Mouse (Mus musculus) brain, embryonic 14.5 days (tissue): Measurements from ENCODE around the gene Snd1. TPM values are rescaled to one million over a fixed set of nuclear protein-coding genes. Genes with fewer than 3 reads are reported as not detected.

Source experiments
- DNase-seq: peaks from one replicate; pipeline ENCODE4 v3.0.0-alpha.2; 2011; ENCODE audit warnings: low read depth
- CTCF ChIP-seq: fragments of 200-500 bp; IDR thresholded peaks from 2 replicates; pipeline ENCODE4 v1.5.1; 2012; ENCODE audit warnings: inconsistent platforms, mild to moderate bottlenecking, moderate library complexity, borderline replicate concordance; ENCODE audit not compliant: insufficient read depth, insufficient read length; ENCODE audit errors: extremely low read depth
- POLR2A ChIP-seq: fragments of 200-500 bp; IDR thresholded peaks from 2 replicates; pipeline ENCODE4 v1.6.1; 2012; ENCODE audit warnings: mild to moderate bottlenecking, inconsistent platforms, borderline replicate concordance; ENCODE audit not compliant: poor library complexity, insufficient read depth, insufficient read length, severe bottlenecking; ENCODE audit errors: extremely low read depth
- polyA plus RNA-seq: library from polyadenylated mRNA; depleted of rRNA; stranded (reverse); fragments of >200 nt; gene quantifications from 2 replicates; pipeline ENCODE4 v1.2.3, GENCODE M21; 2012; rRNA removed

The Snd1 gene
- 59.2 and 73.1 TPM in 2 replicates for polyA plus RNA-seq

DNA sequence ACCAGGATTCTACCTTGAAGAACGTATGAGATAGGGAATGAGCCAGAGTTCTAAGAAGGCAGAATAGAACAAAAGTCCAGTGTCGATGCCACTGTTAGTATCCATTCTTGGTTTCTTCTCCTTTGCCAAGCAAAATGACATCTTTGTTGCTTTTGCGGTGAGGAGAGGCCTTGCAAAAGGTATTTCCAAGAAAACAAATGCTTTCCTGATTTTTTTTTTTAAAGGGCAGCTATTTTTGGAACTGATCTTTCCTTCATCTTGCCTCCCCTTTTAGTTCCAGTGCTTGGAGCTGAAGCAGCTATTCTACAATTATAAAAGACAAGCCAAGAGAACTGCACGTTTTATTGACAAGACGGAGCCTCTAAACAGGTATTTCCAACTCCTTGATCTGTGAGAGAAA is at the start of gene Snd1:
TSS of gene Snd1 (plus strand) at position 301 of the 400 bp plus-strand sequence.
- DNase-seq, result no peak
- TF ChIP-seq CTCF, result no peak
- no peak for TF ChIP-seq POLR2A

DNA sequence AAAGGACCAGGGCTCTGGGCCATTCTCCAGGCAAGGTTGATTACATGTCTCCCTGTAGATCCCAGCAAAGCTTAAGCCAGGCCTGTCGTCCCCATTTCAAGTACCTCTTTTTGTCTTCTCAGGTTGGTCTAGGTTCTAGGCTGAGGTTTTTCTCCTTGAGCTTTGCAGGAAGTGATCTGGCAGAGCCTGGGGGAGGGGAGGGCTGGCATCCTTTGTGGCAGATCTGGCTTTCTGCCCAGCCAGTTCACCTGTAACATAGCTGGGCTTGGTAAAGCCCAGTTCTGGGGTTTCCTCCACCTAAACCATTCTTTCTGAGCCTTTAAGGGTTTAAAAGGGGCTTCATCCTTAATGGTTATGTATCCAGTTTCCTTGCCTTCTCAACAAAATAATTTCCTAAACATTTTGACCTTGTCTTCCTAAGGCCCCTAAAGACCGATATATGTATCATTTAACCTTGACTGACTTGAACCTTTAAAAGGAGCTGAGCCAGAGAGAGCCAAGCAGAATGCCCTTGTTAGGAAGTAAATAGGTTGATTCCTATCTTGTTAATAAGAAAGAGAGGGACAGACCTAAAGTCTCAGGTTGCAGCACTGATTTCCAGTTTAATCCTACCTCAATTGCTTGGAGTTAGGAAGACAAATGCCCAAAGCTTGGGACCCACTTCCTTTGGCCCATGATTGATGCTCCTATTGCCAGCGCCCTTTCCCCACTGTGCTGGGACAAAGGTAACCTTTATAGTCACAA is 47.7 kb upstream of the Snd1 start, which contains the start of gene Fscn3:
TSS of gene Fscn3 (plus strand) at position 694 of the 744 bp plus-strand sequence.
- no peak for DNase-seq
- TF ChIP-seq CTCF (no peak), POLR2A (no peak)

DNA sequence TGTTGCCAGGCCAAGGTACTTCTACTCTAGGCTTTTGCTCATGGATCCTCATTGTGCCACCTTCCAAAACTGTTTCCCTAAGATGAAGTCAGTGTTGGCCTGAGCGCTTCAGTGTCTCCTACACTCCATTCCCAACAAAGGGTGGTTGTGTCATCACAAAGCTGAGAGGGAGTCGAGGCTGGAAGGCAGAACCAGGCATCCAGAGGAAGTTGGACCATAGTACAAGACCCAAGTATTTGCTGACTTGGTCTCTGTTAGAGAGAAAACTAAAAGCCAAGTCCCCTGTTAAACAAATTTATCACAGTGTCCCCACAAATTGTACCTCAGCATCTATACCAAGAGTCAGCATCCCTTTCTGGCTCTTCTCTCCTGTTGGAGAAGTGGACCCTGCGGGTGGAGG is 46.6 kb upstream of the Snd1 start, which contains the start of gene Gcc1:
TSS of gene Gcc1 (minus strand) at position 101 of the 400 bp plus-strand sequence.
- TF ChIP-seq CTCF (no peak), POLR2A (no peak)

DNA sequence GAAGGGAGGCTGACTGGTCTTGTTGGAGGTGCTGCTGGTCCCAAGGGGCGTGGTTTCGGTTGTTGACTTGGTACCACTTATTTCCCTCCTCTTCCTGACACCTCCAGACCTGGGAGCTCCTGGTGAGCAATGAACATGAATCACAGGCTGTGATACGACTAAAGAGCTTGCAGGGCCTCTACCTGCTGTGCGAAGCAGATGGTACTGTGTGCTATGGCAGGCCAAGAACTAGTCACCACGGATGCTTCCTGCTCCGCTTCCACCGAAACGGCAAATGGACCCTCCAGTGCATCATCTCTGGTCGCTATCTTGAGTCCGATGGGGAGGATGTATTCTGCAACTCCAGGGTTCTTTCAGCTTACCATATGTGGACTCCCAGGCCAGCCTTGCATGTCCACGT is 45.1 kb upstream of the Snd1 start:
- TF ChIP-seq POLR2A, result no peak
- TF ChIP-seq CTCF, result no peak
- no peak for DNase-seq

More for the DNA sequence above, 46.6 kb upstream of the Snd1 start, which contains the start of gene Gcc1:
- DNase-seq, result no peak

DNA sequence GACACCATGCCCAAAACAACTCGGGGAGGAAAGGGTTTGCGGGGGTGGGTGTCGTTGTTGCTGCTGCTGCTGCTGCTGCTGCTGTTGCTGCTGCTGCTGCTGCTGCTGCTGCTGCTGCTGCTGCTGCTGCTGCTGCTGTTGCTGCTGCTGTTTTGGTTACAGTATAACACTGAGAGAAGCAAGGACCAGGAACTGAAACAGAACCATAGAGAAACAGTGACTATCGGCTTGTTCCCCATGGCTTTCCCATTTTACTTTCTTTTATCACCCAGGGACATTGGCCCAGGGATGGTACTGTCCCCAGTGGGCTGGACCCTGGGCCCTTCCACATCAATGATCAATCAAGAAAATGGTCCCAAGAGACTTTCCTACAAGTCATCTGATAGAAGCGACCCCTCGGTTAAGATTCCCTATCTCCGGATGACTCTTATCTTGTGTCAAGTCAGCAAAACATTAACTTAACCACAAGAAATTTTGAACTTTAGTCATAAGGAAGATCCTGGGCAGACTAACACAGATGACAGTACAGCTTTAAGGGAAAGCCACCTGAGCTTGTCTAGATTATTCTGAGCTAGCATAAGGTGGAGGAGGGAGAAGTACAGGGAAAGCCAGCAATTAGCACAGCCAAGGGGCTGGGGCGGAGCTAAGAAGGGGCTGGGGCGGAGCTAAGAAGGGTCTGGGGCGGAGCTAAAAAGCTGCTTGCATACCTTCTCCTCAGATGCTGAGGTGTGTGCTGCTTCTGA is 44.0 kb upstream of the Snd1 start:
- TF ChIP-seq CTCF, result no peak
- TF ChIP-seq POLR2A, result no peak
- no peak for DNase-seq

DNA sequence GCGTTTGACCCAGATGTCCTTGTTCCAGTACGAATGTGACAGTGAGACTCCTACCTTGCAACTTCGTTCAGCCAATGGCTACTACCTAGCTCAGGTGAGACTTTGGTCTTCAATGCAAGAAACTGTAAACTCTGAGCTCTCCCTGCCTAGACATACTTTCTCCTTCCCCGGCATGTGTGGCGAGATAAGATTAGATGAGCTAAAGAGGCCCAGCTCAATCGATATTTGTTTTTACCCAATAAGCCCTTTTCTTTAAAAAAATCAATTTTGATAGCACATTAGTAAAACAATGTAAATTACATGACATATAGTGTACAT is 43.4 kb upstream of the Snd1 start:
- no peak for DNase-seq

DNA sequence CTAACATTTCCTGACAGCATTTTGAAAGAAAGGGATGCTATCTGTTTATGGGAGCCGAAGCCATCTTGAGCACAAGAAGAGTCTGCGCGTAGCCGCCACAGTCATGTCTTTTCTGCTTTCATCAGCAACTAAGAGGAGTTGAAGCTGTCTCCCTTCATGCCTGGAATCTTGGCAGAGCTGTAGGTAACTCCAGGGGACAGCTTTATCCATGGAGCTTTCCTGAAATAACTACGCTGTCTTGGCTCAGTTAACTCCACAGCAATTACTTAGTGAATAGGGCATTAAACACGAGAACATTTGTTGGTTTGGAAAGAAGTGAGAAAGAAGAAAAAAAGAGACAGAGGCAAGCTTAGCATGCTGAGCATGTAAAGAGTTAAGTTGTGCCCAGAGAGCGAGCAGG is 27.0 kb upstream of the Snd1 start:
- peak; percentile 30 for DNase-seq
- TF ChIP-seq POLR2A, result no peak

More for the DNA sequence above, 43.4 kb upstream of the Snd1 start:
- no peak for TF ChIP-seq POLR2A
- no peak for TF ChIP-seq CTCF

DNA sequence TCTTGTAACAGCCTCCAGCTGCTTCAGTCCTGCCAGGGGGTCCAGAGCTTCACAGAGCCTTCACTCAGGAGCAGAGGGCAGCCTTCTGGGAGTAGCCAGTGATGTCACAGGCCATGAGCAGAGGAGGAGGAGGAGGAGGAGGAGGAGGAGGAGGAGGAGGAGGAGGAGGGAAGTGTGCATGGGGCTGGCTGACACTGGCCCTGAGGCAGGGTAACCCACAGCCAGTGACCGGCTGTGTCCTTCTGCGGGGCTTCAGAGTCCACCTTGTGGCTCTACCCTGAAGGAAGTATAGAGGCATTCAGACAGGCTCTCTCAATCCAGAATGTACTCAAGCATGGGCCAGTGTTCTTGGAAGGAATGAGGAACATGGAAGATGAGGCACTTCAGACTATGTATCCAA is 25.7 kb upstream of the Snd1 start, which contains the start of gene Pax4:
TSS of gene Pax4 (minus strand) at position 101 of the 400 bp plus-strand sequence.
- no peak for DNase-seq
- TF ChIP-seq CTCF (no peak), POLR2A (no peak)

DNA sequence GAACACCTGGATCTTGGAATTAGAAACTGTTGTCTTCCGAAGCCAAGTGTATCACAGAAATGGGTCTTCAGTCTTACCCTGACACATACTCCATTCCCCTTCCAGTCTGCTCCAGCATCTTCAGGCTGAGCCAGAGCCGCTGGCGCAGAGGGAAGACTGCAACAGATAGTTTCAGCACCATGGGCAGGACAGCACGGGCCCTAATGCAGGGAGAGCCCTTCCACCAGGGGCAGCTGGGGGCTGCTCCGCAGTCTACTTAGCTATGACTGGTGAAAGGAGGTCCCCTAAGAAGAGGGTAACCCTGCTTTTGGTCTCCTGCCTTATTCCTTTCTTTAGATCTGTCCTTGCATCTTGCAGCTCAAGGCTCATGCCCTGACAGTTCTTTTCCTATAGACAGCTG is 24.5 kb upstream of the Snd1 start:
- TF ChIP-seq CTCF, result no peak
- TF ChIP-seq POLR2A, result no peak
- DNase-seq, result no peak

DNA sequence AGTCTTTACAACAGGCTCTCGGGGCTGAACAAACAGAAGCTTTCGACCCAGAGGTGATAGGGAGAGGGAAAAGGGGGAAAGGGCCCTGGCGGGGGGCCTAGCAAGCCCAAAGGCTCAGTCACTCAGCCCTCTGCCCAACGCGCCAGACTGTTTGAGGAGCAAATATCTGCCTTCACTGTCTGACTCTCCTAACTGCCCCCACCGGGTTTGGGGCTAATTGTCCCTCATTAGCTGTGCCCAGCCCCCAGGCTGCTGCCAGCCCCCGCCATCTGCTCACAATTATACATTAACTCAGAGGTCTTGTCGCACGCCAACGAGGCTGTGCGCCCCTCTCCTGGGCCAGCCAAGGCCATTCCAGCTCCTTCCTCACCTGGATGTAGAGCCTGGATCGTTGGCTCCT is 24.0 kb upstream of the Snd1 start:
- TF ChIP-seq POLR2A (no peak), CTCF (no peak)
- peak; percentile 52 for DNase-seq

DNA sequence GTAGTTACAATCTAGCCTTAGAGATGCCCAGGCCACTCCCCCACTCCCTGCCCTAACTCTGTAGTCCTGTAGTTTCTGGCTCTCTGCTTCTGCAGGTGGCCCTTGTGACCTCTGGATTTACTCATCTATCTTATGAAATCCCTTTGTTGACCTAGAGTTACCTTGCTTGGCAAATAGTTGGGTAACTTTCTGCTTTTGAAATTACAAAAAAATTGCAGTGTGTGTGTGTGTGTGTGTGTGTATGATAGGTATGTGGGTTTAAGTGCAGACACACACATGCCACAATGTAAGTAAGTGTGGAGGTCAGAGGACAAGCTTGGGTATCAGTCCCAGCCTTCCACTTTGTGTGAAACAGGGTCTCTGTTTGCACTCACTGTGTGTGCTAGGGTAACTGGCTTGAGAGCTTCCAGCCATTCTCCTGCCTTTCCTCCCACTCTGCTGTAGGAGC is 15.7 kb upstream of the Snd1 start:
- TF ChIP-seq POLR2A (no peak), CTCF (no peak)
- no peak for DNase-seq
